Mouse (Mus musculus): ENCODE results near the gene Zbtb20. TPM values are rescaled to one million over a fixed set of nuclear protein-coding genes. Genes with fewer than 3 reads are reported as not detected.
A peak's percentile ranks its signal among the peaks of the same experiment; 100 is the strongest.

Zbtb20 gene
- total and polyA plus RNA-seq, 2 experiments from 2014 or later: 19.8 to 45.8 TPM

GRCm38 (mm10) chr16:43363316-43363715, 487.6 kb downstream of the Zbtb20 start:
- H3K36me3 ChIP-seq (replicated peaks; ENCODE audit: control insufficient read depth, insufficient read depth, low read length): no peaks in the 10 kb centered on the region
- ATAC-seq (ENCODE audit: insufficient read depth, low read depth): peak; percentile 10
- no peaks in the 10 kb centered on the region for H3K27me3 ChIP-seq (ENCODE audit: control insufficient read depth, insufficient read depth, low read length)
- H3K4me3 ChIP-seq (ENCODE audit: low read depth, low read length): peak overlapping the region; percentile 46
- 24% methylated on average over 6 of the region's 6 CpGs for WGBS
- H3K9ac ChIP-seq (replicated peaks; ENCODE audit: low read depth, low read length): peak overlapping the region; percentile 60
- peak; percentile 41 for DNase-seq (ENCODE audit: low spot score)
- H3K9me3 ChIP-seq (replicated peaks; ENCODE audit: control insufficient read depth, low read length): no peaks in the 10 kb centered on the region
- TF ChIP-seq CTCF (IDR thresholded peaks at IDR 0.05; ENCODE audit: low read depth): no peak
- no peak for TF ChIP-seq EP300 (IDR thresholded peaks at IDR 0.05; ENCODE audit: low read depth)
- peak overlapping the region; percentile 71 for H3K4me2 ChIP-seq (ENCODE audit: low read depth, low read length)
- H3K4me1 ChIP-seq (ENCODE audit: control insufficient read depth, insufficient read depth): peaks cover 18% of the 10 kb centered on the region; the same call in 1 of the 2 replicates
- peak overlapping the region; percentile 98 for H3K27ac ChIP-seq (ENCODE audit: low read depth)

- peak overlapping the region; percentile 46 for H3K4me3 ChIP-seq (ENCODE audit: low read depth, low read length)
- TF ChIP-seq EP300 (IDR thresholded peaks at IDR 0.05; ENCODE audit: low read depth): no peak
- TF ChIP-seq CTCF (IDR thresholded peaks at IDR 0.05; ENCODE audit: low read depth): no peak
- H3K4me1 ChIP-seq (ENCODE audit: control insufficient read depth, insufficient read depth): peaks cover 18% of the 10 kb centered on the region; the same call in 1 of the 2 replicates
- no peaks in the 10 kb centered on the region for H3K9me3 ChIP-seq (replicated peaks; ENCODE audit: control insufficient read depth, low read length)
- H3K27me3 ChIP-seq (ENCODE audit: control insufficient read depth, insufficient read depth, low read length): no peaks in the 10 kb centered on the region
- peak overlapping the region; percentile 60 for H3K9ac ChIP-seq (replicated peaks; ENCODE audit: low read depth, low read length)
- H3K27ac ChIP-seq (ENCODE audit: low read depth): peak overlapping the region; percentile 98
- DNase-seq (ENCODE audit: low spot score) (peak; percentile 94), ATAC-seq (ENCODE audit: insufficient read depth, low read depth) (peak; percentile 88)
- WGBS: 5% methylated on average over 7 of the region's 7 CpGs
- H3K4me2 ChIP-seq (ENCODE audit: low read depth, low read length): peak overlapping the region; percentile 71
- H3K36me3 ChIP-seq (replicated peaks; ENCODE audit: control insufficient read depth, insufficient read depth, low read length): no peaks in the 10 kb centered on the region
These were observed 488.3 kb downstream of the Zbtb20 start for GRCm38 (mm10) chr16:43363751-43364515.

DNA sequence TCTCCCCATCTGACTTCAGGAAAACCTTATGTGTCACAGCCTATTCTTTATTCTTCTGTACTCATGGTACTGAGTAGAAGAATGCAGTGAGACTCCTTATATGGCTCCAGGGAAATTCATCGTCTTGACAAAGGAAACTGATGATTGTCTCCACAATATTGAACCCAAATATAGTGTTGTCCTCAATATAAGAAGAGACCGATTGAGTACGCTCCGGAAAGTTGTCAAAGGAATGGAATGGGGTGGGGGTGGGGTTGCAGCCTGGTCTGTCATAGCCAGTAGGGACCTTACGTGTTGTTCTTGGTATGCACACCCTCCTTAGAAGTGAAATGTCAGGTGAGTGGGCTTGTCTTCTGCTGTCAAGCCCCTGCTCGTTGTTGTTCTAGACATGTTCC, 488.8 kb downstream of the Zbtb20 start:
- no peak for TF ChIP-seq EP300 (IDR thresholded peaks at IDR 0.05; ENCODE audit: low read depth)
- H3K27me3 ChIP-seq (ENCODE audit: control insufficient read depth, insufficient read depth, low read length): no peaks in the 10 kb centered on the region
- peak overlapping the region; percentile 71 for H3K4me2 ChIP-seq (ENCODE audit: low read depth, low read length)
- peaks cover 18% of the 10 kb centered on the region; the same call in 1 of the 2 replicates for H3K4me1 ChIP-seq (ENCODE audit: control insufficient read depth, insufficient read depth)
- H3K4me3 ChIP-seq (ENCODE audit: low read depth, low read length): peak overlapping the region; percentile 46
- DNase-seq (ENCODE audit: low spot score): peak; percentile 51
- 43% methylated on average over 6 of the region's 6 CpGs for whole genome bisulfite sequencing
- no peaks in the 10 kb centered on the region for H3K9me3 ChIP-seq (replicated peaks; ENCODE audit: control insufficient read depth, low read length)
- peak overlapping the region; percentile 98 for H3K27ac ChIP-seq (ENCODE audit: low read depth)
- ATAC-seq (ENCODE audit: insufficient read depth, low read depth): peak; percentile 16; the same call in 1 of the 2 replicates
- H3K9ac ChIP-seq (replicated peaks; ENCODE audit: low read depth, low read length): peak overlapping the region; percentile 60
- no peaks in the 10 kb centered on the region for H3K36me3 ChIP-seq (replicated peaks; ENCODE audit: control insufficient read depth, insufficient read depth, low read length)

DNA sequence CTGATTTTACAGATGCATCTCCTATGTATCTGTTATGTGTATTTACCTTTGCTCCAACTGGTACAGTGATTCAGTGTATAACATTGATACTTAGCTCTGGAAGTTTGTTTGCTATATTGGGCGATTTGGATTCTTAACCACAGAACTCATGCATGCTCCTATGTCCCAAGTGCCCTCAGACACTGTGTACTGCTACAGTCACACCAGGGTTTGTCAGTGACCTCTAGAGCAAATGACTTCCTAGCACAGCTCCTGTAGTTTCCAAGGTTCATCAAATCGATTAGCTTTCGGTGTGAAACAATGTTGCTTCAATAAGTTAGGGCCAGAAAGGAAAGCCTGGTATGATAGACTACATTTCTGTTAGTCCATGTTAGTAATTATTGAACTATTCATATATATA, 489.6 kb downstream of the Zbtb20 start:
- no peak for TF ChIP-seq EP300 (IDR thresholded peaks at IDR 0.05; ENCODE audit: low read depth)
- TF ChIP-seq CTCF (IDR thresholded peaks at IDR 0.05; ENCODE audit: low read depth): no peak
- H3K9ac ChIP-seq (replicated peaks; ENCODE audit: low read depth, low read length): peak overlapping the region; percentile 60; the same call in 1 of the 2 replicates
- H3K9me3 ChIP-seq (replicated peaks; ENCODE audit: control insufficient read depth, low read length): no peaks in the 10 kb centered on the region
- no peaks in the 10 kb centered on the region for H3K36me3 ChIP-seq (replicated peaks; ENCODE audit: control insufficient read depth, insufficient read depth, low read length)
- H3K4me2 ChIP-seq (ENCODE audit: low read depth, low read length): peak overlapping the region; percentile 71
- ATAC-seq (ENCODE audit: insufficient read depth, low read depth): no peak
- peak; percentile 10 for DNase-seq (ENCODE audit: low spot score)
- no peaks in the 10 kb centered on the region for H3K27me3 ChIP-seq (ENCODE audit: control insufficient read depth, insufficient read depth, low read length)
- 82% methylated on average over 3 of the region's 3 CpGs for WGBS
- H3K4me3 ChIP-seq (ENCODE audit: low read depth, low read length): no peak overlapping the region
- H3K27ac ChIP-seq (ENCODE audit: low read depth): peak overlapping the region; percentile 98
- peaks cover 20% of the 10 kb centered on the region; the same call in 1 of the 2 replicates for H3K4me1 ChIP-seq (ENCODE audit: control insufficient read depth, insufficient read depth)

DNA sequence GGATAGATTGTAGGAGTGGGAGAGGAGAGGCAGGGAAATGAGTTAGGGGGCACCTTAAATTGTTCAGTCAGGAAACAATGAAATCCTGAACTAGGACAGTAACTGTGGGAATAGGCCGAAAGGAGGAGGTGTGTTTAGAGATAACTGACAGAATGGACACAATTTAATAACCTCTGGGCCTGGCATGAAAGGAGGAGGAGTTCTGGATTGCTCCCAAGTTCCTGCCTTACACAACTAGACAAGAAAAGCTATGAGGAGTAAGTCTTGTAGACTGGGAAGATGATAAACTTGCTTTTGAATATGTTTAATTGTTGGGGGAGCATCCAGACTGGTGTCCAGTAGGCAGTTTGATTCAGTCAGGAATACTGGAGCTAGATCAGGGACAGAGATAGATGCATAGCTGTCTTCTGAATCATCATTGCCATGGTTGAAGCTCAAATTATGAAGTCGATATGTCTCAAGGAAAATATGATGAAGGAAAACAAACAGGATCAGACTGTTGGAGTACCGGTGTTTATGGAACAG, 494.9 kb downstream of the Zbtb20 start:
- Histone ChIP-seq H3K36me3 (replicated peaks; ENCODE audit: control insufficient read depth, insufficient read depth, low read length) (no peaks in the 10 kb centered on the region), H3K4me1 (ENCODE audit: control insufficient read depth, insufficient read depth) (peaks cover 8% of the 10 kb centered on the region), H3K27me3 (ENCODE audit: control insufficient read depth, insufficient read depth, low read length) (no peaks in the 10 kb centered on the region), H3K4me3 (ENCODE audit: low read depth, low read length) (no peak overlapping the region), H3K9ac (replicated peaks; ENCODE audit: low read depth, low read length) (no peak overlapping the region), H3K9me3 (replicated peaks; ENCODE audit: control insufficient read depth, low read length) (no peaks in the 10 kb centered on the region), H3K4me2 (ENCODE audit: low read depth, low read length) (no peak overlapping the region), H3K27ac (ENCODE audit: low read depth) (no peak overlapping the region)
- no peak for ATAC-seq (ENCODE audit: insufficient read depth, low read depth)
- DNase-seq (ENCODE audit: low spot score): no peak
- WGBS: 49% methylated on average over 3 of the region's 3 CpGs
- TF ChIP-seq EP300 (IDR thresholded peaks at IDR 0.05; ENCODE audit: low read depth): no peak
- no peak for TF ChIP-seq CTCF (IDR thresholded peaks at IDR 0.05; ENCODE audit: low read depth)

All from heart, postnatal 0 days (tissue).